Mouse (Mus musculus): ENCODE results near the gene S1pr1. TPM values are rescaled to one million over a fixed set of nuclear protein-coding genes. Genes with fewer than 3 reads are reported as not detected.

S1pr1 gene
- polyA plus RNA-seq, 1 experiment = not detected

DNA sequence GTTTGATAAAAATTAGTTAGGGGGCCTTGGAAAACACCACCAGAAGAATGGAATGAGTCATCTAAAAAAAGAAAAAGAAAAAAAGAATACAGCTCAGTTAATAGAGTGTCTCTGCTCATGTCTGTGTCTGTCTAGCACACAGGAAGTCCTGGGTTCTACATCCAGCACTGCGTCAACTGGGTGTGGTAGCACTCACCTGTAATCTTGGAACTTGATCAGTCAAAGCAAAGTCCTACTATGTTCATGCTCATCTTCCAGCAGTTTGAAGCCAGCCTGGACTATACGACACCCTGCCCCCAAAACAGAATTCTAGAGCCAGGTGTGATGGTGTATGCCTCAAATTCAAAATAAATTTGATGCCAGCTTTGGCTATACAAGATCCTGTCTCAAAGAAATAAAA, 8.1 kb downstream of the S1pr1 start:
- Histone ChIP-seq H3K4me3 (ENCODE audit: insufficient read depth, low read depth, low read length) (no peak overlapping the region), H3K4me1 (ENCODE audit: control insufficient read depth, insufficient read depth, low read length) (no peaks in the 10 kb centered on the region), H3K27ac (ENCODE audit: insufficient read depth, low read depth, low read length) (no peak overlapping the region)
- TF ChIP-seq CTCF (IDR thresholded peaks at IDR 0.05; ENCODE audit: insufficient read depth, low read depth, low read length) (no peak), POLR2A (IDR thresholded peaks at IDR 0.05; ENCODE audit: insufficient read depth, low read depth, low read length) (no peak)
- WGBS = 92% methylated on average over 2 of the region's 2 CpGs

DNA sequence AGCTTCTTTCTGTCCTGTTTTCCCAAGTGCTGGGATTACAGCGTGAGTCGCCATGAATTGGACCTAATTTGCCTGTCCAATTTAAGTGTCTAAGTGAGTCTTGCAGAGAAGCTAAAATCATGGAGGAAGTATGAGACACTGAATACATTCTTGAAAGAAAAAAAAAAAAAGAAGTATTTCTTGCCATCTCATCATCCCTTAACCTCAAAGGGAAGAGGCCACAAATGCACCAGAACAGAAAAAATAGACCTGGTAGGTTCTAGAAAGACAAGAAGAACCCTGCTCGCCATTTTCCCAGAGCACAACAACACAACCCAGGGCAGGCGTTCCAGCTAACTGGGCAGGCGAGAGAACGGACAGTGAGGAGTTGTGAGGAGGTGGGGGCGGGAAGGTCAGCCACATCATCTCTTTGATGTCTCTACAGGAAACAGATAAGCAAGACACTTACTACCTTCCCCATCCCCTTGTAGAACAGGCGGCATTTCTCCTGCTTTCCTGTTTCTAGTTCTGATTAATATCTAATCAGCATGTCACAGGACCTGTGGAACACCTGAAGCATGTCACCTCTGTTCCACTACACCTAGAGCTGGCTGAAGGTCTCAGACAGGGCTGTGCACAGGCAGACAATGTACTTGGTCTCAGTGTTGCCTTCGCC, 10.5 kb downstream of the S1pr1 start:
- no peak overlapping the region for H3K4me3 ChIP-seq (ENCODE audit: insufficient read depth, low read depth, low read length)
- WGBS = 84% methylated on average over 9 of the region's 9 CpGs
- TF ChIP-seq CTCF (IDR thresholded peaks at IDR 0.05; ENCODE audit: insufficient read depth, low read depth, low read length) = no peak
- no peak for TF ChIP-seq POLR2A (IDR thresholded peaks at IDR 0.05; ENCODE audit: insufficient read depth, low read depth, low read length)

DNA sequence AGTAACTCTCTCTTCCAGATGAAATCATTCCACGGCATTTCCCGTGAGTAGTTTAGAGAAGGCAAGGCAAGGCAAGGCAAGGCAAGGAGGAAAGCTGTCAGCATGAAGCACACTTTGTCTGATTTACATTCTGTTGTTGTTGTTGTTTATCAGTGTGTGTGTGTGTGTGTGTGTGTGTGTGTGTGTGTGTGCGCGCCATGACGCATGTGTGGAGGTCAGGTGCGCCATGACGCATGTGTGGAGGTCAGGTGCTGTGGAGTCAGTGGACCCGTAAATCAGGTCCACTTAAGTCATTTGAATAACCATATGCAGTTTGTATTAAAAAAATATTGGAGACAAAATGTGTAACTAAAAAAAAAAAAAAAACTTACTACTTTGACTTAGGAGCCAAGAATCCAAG, 11.2 kb downstream of the S1pr1 start:
- Histone ChIP-seq H3K27ac (ENCODE audit: insufficient read depth, low read depth, low read length) (no peak overlapping the region), H3K4me3 (ENCODE audit: insufficient read depth, low read depth, low read length) (no peak overlapping the region), H3K4me1 (ENCODE audit: control insufficient read depth, insufficient read depth, low read length) (no peaks in the 10 kb centered on the region)
- TF ChIP-seq CTCF (IDR thresholded peaks at IDR 0.05; ENCODE audit: insufficient read depth, low read depth, low read length) (no peak), POLR2A (IDR thresholded peaks at IDR 0.05; ENCODE audit: insufficient read depth, low read depth, low read length) (no peak)
- 96% methylated on average over 8 of the region's 8 CpGs for WGBS

More for the DNA sequence above, 10.5 kb downstream of the S1pr1 start:
- no peak overlapping the region for H3K27ac ChIP-seq (ENCODE audit: insufficient read depth, low read depth, low read length)
- H3K4me1 ChIP-seq (ENCODE audit: control insufficient read depth, insufficient read depth, low read length) = no peaks in the 10 kb centered on the region

DNA sequence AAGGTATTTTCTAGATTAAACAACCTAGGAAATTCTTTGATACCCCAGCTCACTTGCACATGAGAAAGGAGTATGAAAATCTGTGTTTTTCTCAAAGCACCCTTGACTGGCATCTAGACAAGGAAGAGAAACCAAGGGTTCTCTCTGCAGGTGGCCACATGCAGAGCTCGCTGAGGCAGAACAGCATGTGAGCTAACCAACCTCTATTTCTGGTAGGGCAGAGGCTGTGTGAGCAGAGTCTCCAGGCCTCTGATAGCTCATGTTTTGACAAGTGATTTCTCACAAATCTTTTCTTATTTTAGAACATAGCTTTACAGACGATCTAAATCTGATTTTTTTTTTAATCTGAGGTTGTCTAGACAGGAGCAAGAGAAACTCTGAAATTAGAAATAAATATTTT, 12.8 kb downstream of the S1pr1 start:
- WGBS = 76% methylated on average over 2 of the region's 2 CpGs
- Histone ChIP-seq H3K4me3 (ENCODE audit: insufficient read depth, low read depth, low read length) (no peak overlapping the region), H3K4me1 (ENCODE audit: control insufficient read depth, insufficient read depth, low read length) (no peaks in the 10 kb centered on the region), H3K27ac (ENCODE audit: insufficient read depth, low read depth, low read length) (no peak overlapping the region)
- TF ChIP-seq POLR2A (IDR thresholded peaks at IDR 0.05; ENCODE audit: insufficient read depth, low read depth, low read length) = no peak
- TF ChIP-seq CTCF (IDR thresholded peaks at IDR 0.05; ENCODE audit: insufficient read depth, low read depth, low read length) = no peak

DNA sequence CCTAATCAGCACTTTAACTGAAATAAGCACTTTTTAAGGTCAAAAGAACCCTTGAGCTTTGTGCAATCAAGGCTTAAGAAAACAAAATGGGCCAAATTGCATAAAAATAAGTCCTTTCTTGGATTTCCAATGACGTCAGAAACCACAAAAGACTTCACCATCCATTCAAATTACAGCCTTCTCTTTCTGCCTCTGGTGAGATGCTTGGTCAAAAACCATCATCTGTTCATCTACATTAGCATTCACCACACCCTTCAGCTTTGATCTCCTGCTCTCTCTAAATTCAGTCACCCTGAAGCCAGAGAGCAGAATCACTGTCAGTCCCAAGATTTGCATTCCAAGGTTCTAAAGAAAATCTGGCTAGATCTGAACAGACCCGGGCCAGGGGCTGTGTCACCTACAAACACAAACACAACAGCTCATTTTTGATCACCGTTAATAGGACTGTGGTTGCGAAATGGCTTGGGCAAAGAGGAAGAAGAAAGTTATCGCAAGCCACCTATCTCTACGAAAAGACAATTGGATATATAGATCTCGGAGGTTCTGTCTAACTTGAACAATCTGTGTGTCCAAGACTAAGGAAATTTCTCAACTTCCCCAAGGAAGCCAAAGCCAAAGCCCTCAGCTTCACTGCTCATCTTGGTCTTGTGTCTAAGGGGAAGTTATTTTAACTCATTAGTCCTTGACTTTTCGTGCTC, 19.5 kb downstream of the S1pr1 start:
- TF ChIP-seq POLR2A (IDR thresholded peaks at IDR 0.05; ENCODE audit: insufficient read depth, low read depth, low read length) (no peak), CTCF (IDR thresholded peaks at IDR 0.05; ENCODE audit: insufficient read depth, low read depth, low read length) (no peak)
- H3K4me1 ChIP-seq (ENCODE audit: control insufficient read depth, insufficient read depth, low read length) = no peaks in the 10 kb centered on the region
- no peak overlapping the region for H3K4me3 ChIP-seq (ENCODE audit: insufficient read depth, low read depth, low read length)
- H3K27ac ChIP-seq (ENCODE audit: insufficient read depth, low read depth, low read length) = no peak overlapping the region
- 56% methylated on average over 8 of the region's 8 CpGs for WGBS

DNA sequence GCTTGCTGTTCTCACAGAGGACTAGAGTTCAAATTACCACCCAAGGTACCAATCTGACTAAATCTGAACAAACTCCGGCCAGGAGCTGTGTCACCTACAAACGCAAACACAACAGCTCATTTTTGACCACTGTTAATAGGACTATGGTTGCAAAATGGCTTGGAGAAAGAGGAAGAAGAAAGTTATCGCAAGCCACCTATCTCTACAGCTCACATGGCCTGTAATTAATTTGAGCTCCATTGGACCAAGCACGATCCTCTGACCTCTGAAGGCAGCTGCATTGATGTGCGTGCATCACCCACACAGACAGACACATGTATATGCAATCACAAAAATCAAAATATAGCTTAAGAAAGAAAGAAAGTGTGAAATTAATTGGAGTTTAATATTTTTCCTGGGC, 20.7 kb downstream of the S1pr1 start:
- 92% methylated on average over 5 of the region's 5 CpGs for WGBS
- TF ChIP-seq POLR2A (IDR thresholded peaks at IDR 0.05; ENCODE audit: insufficient read depth, low read depth, low read length) (no peak), CTCF (IDR thresholded peaks at IDR 0.05; ENCODE audit: insufficient read depth, low read depth, low read length) (no peak)

DNA sequence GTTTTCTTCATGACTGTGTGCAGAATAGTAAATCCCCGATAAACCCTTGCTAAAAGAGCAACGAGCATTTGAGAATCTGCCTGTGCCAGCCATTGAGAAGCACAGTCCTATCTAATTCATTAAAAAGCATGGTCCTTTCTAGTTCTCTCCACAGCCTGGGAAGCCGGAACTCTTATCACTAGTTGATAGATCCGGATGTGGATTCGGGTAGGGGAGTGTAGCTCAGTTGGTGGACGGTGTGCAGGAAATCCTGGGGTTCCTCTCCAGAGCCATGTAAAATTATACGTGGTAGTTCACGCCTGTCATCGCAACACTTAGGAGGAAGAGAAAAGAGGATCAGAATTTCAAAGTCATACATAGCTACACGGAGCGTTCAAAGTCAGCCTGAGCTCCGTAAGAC, 21.5 kb downstream of the S1pr1 start:
- TF ChIP-seq CTCF (IDR thresholded peaks at IDR 0.05; ENCODE audit: insufficient read depth, low read depth, low read length) (no peak), POLR2A (IDR thresholded peaks at IDR 0.05; ENCODE audit: insufficient read depth, low read depth, low read length) (no peak)
- no peak overlapping the region for H3K4me3 ChIP-seq (ENCODE audit: insufficient read depth, low read depth, low read length)
- no peak overlapping the region for H3K27ac ChIP-seq (ENCODE audit: insufficient read depth, low read depth, low read length)
- 73% methylated on average over 12 of the region's 12 CpGs for WGBS
- no peaks in the 10 kb centered on the region for H3K4me1 ChIP-seq (ENCODE audit: control insufficient read depth, insufficient read depth, low read length)

More for the DNA sequence above, 20.7 kb downstream of the S1pr1 start:
- H3K4me3 ChIP-seq (ENCODE audit: insufficient read depth, low read depth, low read length) = no peak overlapping the region
- H3K4me1 ChIP-seq (ENCODE audit: control insufficient read depth, insufficient read depth, low read length) = no peaks in the 10 kb centered on the region
- no peak overlapping the region for H3K27ac ChIP-seq (ENCODE audit: insufficient read depth, low read depth, low read length)

DNA sequence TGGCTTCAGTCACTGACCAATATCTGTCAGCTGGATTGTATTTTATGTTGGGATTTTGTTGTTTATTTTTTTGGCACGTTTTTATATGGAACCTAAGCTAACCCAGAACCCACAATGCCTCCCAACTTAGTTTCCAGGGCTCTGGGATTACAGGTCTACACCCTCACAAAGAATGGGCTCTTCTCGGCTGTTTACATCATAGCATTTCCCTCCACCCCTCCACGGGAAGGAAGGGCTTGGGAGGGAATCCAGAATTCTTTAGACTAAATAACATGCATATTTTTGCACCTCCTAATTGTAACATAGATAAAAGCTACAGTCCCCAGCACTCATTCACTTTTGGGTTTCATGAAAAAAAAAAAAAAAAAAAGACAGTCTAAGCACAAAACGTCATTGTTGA, 22.0 kb downstream of the S1pr1 start:
- Histone ChIP-seq H3K4me3 (ENCODE audit: insufficient read depth, low read depth, low read length) (no peak overlapping the region), H3K4me1 (ENCODE audit: control insufficient read depth, insufficient read depth, low read length) (no peaks in the 10 kb centered on the region)
- TF ChIP-seq POLR2A (IDR thresholded peaks at IDR 0.05; ENCODE audit: insufficient read depth, low read depth, low read length) (no peak), CTCF (IDR thresholded peaks at IDR 0.05; ENCODE audit: insufficient read depth, low read depth, low read length) (no peak)

DNA sequence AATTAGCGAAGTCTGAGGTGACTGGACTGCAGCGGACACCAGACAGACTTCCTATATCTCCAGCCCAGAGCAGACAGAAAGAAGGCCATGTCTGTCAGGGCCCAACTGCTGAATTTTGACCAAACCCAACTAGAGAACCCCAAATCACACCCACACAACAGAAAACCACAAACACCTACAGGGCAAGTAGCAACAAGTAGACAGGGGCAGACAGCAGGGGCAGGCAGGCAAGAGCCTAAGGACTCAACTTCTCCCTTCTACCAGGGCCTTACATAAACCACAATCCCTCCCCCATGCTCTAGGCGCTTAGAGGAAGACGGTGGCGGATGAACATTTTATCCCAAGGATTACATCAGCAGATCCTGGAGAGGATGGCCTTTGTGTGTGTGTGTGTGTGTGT, 22.5 kb downstream of the S1pr1 start:
- Histone ChIP-seq H3K4me3 (ENCODE audit: insufficient read depth, low read depth, low read length) (no peak overlapping the region), H3K4me1 (ENCODE audit: control insufficient read depth, insufficient read depth, low read length) (no peaks in the 10 kb centered on the region), H3K27ac (ENCODE audit: insufficient read depth, low read depth, low read length) (no peak overlapping the region)
- TF ChIP-seq CTCF (IDR thresholded peaks at IDR 0.05; ENCODE audit: insufficient read depth, low read depth, low read length) = no peak
- no peak for TF ChIP-seq POLR2A (IDR thresholded peaks at IDR 0.05; ENCODE audit: insufficient read depth, low read depth, low read length)
- WGBS = 95% methylated on average over 5 of the region's 5 CpGs

More for the DNA sequence above, 22.0 kb downstream of the S1pr1 start:
- WGBS = 44% methylated on average over 4 of the region's 4 CpGs
- no peak overlapping the region for H3K27ac ChIP-seq (ENCODE audit: insufficient read depth, low read depth, low read length)

All from olfactory bulb, adult 2 months (tissue).